Mouse (Mus musculus) thymus, postnatal 10 days (tissue): ENCODE data around the gene Hspbap1.

ENCODE experiments used
- DNase-seq, 2 experiments: peaks; one replicate each; pipeline ENCODE4 v3.0.0; 2021; ENCODE audit warnings: low spot score in 2 of 2

The Hspbap1 gene

GRCm38 (mm10) chr16:35763590-35764296, 6.4 kb upstream of the Hspbap1 start:
- DNase-seq: no peak

- no peak for DNase-seq
These were observed 5.2 kb upstream of the Hspbap1 start for GRCm38 (mm10) chr16:35764941-35765340.

- DNase-seq: no peak
These were observed 4.7 kb upstream of the Hspbap1 start for GRCm38 (mm10) chr16:35765449-35765848.

GRCm38 (mm10) chr16:35766366-35766765, 3.8 kb upstream of the Hspbap1 start:
- no peak for DNase-seq

- no peak for DNase-seq
These were observed 1.7 kb upstream of the Hspbap1 start for GRCm38 (mm10) chr16:35768469-35768784.

GRCm38 (mm10) chr16:35768785-35769642, 1.2 kb upstream of the Hspbap1 start, which contains the start of gene Dirc2:
Gene Dirc2 (minus strand): TSS chr16:35769356.
- peak; percentile 42 to 45 for DNase-seq

- no peak for DNase-seq
These were observed 966 bp downstream of the Hspbap1 start for GRCm38 (mm10) chr16:35771141-35771540.

GRCm38 (mm10) chr16:35771606-35772005, 1.4 kb downstream of the Hspbap1 start:
- no peak for DNase-seq

GRCm38 (mm10) chr16:35772598-35772997, 2.4 kb downstream of the Hspbap1 start:
- no peak for DNase-seq

GRCm38 (mm10) chr16:35775835-35776234, 5.7 kb downstream of the Hspbap1 start:
- no peak for DNase-seq

- no peak for DNase-seq
These were observed 6.6 kb downstream of the Hspbap1 start for GRCm38 (mm10) chr16:35776737-35777136.

GRCm38 (mm10) chr16:35777768-35778167, 7.6 kb downstream of the Hspbap1 start:
- no peak for DNase-seq

GRCm38 (mm10) chr16:35779681-35780080, 9.5 kb downstream of the Hspbap1 start:
- no peak for DNase-seq

GRCm38 (mm10) chr16:35781096-35781495, 10.9 kb downstream of the Hspbap1 start:
- DNase-seq: no peak

GRCm38 (mm10) chr16:35781651-35782050, 11.5 kb downstream of the Hspbap1 start:
- no peak for DNase-seq

GRCm38 (mm10) chr16:35782451-35783206, 12.5 kb downstream of the Hspbap1 start:
- no peak for DNase-seq

- no peak for DNase-seq
These were observed 13.0 kb downstream of the Hspbap1 start for GRCm38 (mm10) chr16:35783207-35783573.

GRCm38 (mm10) chr16:35784134-35784725, 14.1 kb downstream of the Hspbap1 start:
- no peak for DNase-seq

- DNase-seq: no peak
These were observed 17.0 kb downstream of the Hspbap1 start for GRCm38 (mm10) chr16:35787163-35787562.

- no peak for DNase-seq
These were observed 17.5 kb downstream of the Hspbap1 start for GRCm38 (mm10) chr16:35787568-35788189.

- no peak for DNase-seq
These were observed 18.2 kb downstream of the Hspbap1 start for GRCm38 (mm10) chr16:35788330-35788729.
